Mouse (Mus musculus): ENCODE data around the gene Grem2.

- TF ChIP-seq POLR2A (IDR thresholded peaks at IDR 0.05; ENCODE audit: extremely low read depth, insufficient read depth, low read length) (no peak), CTCF (IDR thresholded peaks at IDR 0.05; ENCODE audit: extremely low read depth, insufficient read depth, low read length) (no peak)
These were observed 39.1 kb downstream of the Grem2 start for GRCm38 (mm10) chr1:174882496-174882895.
